Mouse (Mus musculus) frontal cortex, postnatal 10 days (tissue): ENCODE results near the gene Srpk2.
"Not testable (repeated sequence)": the region's sequence is repeated elsewhere in the genome, so short reads cannot be mapped to it uniquely, and the experiment has no call there.

ENCODE experiments used
- DNase-seq, 2 experiments: peaks; one replicate each; pipeline ENCODE4 v3.0.0; 2022; ENCODE audit warnings: low spot score in 2 of 2, mixed read lengths in 1 of 2

Gene Srpk2

GRCm38 (mm10) chr5:23674829-23675498 is 9.5 kb downstream of the Srpk2 start:
- DNase-seq: peak; percentile 44 to 56

GRCm38 (mm10) chr5:23672136-23672535 is 12.3 kb downstream of the Srpk2 start:
- no peak for DNase-seq

- no peak for DNase-seq
Observed at GRCm38 (mm10) chr5:23670880-23671279, 13.5 kb downstream of the Srpk2 start.

GRCm38 (mm10) chr5:23665906-23666305 is 18.5 kb downstream of the Srpk2 start:
- DNase-seq: no peak

- DNase-seq: no peak
Observed at GRCm38 (mm10) chr5:23661191-23661590, 23.2 kb downstream of the Srpk2 start.

DNA sequence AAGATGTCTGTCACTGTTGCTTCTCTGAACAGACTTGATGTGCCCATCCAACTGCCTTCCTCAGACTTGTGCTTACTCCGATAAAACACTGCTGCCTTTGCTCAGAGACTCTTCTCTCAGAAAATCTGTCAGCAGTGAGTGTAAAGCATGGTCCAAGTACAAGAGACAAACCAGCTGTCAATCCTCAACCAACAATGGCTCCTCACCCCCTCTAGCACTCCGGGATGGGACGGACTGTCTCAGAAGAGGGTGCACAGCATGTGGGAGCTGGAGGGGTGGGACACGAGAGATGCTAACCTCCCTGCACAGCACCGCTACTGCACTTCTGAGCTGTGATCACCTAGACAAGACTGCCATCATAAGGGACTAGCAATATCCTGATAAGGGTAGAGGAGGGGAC is 26.4 kb downstream of the Srpk2 start:
- no peak for DNase-seq

- no peak for DNase-seq
Observed at GRCm38 (mm10) chr5:23656590-23656989, 27.8 kb downstream of the Srpk2 start.

- no peak for DNase-seq
Observed at GRCm38 (mm10) chr5:23655030-23655429, 29.4 kb downstream of the Srpk2 start.

DNA sequence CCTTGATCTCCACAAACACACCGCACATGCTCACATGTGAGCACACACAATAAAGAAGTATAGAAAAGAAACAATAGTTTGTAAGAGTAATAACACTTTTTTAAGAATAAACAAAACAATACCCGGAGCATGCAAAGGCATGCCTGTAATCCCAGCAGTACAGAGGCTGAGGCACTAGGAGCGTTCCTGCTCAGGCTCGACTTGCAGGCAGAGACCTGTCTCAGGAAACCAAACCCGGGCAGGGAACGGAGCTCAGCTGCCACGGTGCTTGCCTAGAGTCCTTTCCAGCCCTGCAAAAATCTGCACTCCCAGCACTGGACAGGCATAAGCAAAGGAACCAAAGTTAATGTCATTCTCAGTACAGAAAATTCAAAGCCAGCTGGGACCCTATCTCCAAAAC is 32.1 kb downstream of the Srpk2 start:
- no peak for DNase-seq

DNA sequence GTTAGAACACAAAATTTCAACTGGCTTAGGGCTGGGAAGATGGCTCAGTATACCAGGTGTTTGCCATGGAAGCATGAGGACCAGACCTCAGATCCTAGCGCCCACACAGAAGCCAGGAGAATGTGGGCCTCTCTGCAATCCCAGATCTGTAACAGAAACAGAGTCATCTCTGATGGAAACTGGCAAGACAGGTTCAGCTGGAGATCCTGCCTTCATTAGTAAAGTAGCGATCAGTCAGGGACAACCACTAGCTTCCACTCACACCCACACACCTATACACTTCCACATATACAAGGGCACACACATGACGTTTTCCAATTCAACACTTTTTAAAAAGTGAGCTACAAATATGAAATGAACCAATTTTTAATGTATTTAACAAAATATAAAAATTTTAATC is 32.6 kb downstream of the Srpk2 start:
- no peak for DNase-seq

DNA sequence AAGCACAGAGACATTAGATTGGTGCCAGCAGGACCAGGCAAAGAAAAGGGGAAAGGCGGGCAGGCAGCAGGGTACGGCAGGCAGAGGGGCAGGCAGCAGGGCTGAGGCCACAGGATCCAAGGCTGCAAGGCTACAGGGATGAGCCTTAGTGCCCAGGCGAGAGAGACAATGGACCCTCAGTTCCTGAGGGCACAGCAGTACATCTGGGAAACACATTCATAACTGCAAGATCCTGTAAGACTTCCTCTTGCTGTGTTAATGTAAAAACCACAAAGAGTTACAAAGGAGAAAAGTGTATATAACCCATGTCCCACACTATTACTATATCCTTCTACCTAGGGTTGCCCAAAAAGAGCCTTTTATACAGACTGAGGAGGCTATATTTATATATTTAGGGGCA is 33.9 kb downstream of the Srpk2 start:
- DNase-seq: no peak

GRCm38 (mm10) chr5:23649246-23649645 is 35.2 kb downstream of the Srpk2 start:
- no peak for DNase-seq

DNA sequence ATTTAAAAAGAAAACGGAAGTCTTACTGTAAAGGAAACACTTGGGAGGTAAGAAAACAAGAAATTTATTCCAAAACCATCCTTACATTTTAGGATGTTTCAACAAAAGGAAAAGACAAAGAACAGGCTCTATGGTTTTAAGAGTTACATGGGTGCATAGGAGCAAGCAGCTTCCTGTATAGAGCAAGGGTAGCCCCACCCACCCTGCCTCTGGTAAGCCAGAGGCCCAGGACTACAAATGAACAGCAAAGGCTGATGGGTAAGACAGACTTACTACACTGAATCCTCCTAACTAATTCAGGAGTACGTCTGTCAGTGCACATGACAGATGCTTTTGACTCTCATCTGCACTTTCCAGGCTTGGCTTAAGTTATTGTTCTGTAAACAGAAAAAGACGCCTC is 38.7 kb downstream of the Srpk2 start:
- no peak for DNase-seq

DNA sequence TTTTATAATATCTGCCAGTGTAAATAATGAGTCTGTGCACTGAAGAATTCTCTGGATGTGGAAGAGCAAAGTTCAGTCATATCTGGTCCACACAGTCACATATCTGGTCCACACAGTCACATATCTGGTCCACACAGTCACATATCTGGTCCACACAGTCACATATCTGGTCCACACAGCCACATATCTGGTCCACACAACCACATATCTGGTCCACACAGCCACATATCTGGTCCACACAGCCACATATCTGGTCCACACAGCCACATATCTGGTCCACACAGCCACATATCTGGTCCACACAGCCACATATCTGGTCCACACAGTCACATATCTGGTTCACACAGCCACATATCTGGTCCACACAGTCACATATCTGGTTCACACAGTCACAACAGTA is 45.2 kb downstream of the Srpk2 start:
- DNase-seq: not testable (repeated sequence)

DNA sequence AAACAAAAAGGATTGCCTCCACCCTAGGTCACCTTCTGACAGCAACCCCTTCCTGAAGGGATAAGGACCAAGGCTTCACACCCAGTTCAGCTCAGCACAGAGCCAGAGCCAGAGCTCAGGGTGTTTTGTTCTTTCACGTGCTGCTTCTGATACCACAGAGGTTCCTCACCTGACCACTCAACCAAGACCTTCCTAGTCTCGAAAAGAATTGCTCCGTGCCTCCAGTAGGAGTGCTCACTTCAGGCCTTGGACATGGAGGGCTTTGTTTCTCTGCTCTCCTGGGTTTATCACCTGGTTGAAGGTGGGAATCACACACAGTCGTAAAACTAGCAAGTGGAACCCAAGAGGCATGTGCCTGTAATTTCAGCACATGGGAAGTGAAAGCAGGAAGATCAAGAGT is 46.4 kb downstream of the Srpk2 start:
- DNase-seq: no peak

GRCm38 (mm10) chr5:23637337-23637736 is 47.1 kb downstream of the Srpk2 start:
- no peak for DNase-seq

DNA sequence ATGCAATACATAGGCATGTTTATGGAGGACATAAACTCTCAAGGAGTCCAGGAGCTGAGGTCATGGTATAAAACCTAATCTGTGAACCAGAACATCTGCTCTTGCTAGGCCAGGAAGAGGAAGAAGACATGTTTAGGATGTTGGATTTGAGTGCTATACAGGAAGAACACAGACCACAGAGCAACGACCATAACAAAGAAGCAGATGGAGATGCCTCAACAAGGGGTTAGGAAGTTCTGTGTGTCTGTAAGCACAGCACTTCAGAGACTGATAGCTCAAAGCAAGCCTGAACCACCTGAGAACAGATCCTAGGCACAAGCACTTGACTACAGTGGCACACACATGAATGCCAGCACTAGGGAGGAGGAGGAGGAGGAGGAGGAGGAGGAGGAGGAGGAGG is 52.9 kb downstream of the Srpk2 start:
- DNase-seq: no peak

DNA sequence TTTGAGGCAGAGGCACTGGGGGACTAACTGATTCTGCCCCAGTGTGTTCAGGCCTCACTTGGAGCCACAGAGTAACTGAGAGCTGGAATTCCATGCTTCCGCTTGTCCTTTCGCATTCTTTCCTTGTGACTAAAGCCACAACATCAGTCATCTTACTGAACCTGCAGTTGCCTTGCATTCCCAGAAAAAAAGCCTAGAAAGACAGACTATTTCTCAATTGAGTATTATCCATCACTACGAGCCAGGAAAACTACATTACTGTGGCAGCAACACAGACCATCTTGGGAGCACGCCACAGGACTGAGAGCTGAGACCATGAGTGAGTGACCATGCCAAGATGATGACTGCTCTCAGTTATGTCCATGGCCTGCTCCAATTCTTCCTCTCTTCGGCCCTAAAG is 57.2 kb downstream of the Srpk2 start:
- no peak for DNase-seq

- DNase-seq: no peak
Observed at GRCm38 (mm10) chr5:23626173-23626572, 58.2 kb downstream of the Srpk2 start.

GRCm38 (mm10) chr5:23620621-23621020 is 63.8 kb downstream of the Srpk2 start:
- no peak for DNase-seq

DNA sequence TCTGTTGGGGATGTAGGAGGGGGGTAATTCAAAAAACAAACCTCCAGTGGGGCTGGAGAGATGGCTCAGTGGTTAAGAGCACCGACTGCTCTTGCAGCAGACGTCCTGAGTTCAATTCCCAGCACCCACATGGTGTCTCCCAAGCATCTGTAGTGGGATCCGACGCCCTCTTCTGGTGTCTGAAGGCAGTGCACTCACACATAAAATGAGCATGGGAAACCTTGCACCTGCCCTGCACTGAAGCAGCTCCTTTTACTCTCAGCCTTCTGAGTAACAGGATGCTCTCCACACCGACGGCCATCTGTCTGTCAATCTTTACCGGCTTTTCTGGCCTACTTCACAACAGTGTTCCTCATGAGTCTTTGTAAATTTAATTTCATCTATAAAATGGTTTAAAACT is 65.8 kb downstream of the Srpk2 start:
- DNase-seq: no peak

- peak in 1 of 2 experiments; percentile 25 for DNase-seq
Observed at GRCm38 (mm10) chr5:23617104-23617415, 67.4 kb downstream of the Srpk2 start.

DNA sequence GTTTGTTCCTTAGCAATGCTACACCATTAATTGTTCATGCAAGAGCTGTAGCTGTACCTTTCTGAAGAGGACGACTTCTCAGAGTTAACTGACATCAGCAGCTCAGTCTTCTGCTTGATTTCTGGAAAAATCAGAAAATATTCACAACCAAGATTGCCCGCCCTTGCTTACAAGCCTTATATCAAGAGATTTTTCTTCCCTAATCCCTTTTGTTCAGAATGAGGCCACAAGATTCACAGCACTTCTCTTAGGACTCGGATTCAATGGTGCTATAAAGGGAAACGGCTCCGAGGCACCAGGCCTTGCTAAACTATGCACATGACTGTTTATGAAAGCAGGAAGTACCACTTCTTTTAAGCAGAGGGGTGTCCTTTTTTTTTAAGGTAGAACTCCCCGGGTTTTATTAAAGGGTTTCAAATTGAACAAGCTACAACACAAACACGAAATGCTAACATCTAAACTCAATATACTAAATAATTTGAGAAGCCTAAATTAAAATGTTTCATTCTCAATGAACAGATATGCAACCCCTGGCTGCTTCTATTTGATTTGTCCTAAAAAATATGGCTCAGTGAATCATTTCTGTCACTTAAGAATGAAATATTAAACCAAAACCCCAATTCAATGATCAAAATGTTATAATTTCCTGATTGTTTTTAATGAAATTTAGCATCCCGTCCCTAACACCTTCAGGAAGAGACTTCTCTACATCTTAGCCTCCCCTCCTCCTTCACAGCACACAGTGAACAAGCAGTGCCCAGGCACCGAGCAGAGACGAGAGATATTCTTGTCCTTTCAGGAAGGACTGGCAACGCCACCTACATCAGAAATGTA is 67.9 kb downstream of the Srpk2 start:
- DNase-seq: peak in 1 of 2 experiments; percentile 39
